Mouse (Mus musculus): ENCODE data around the gene Mettl17. TPM values are rescaled to one million over a fixed set of nuclear protein-coding genes. Genes with fewer than 3 reads are reported as not detected.
A peak's percentile ranks its signal among the peaks of the same experiment; 100 is the strongest.
"Not testable (repeated sequence)": the region's sequence is repeated elsewhere in the genome, so short reads cannot be mapped to it uniquely, and the experiment has no call there.

Gene Mettl17
- total and polyA plus RNA-seq, 2 experiments from 2014 or later = 41.9 to 61.8 TPM

GRCm38 (mm10) chr14:51923492-51923891, 38.9 kb downstream of the Mettl17 start:
- H3K36me3 ChIP-seq (ENCODE audit: insufficient read depth, low read length) = no peaks in the 10 kb centered on the region
- no peaks in the 10 kb centered on the region for H3K9me3 ChIP-seq (ENCODE audit: low read length)
- ATAC-seq = no peak
- H3K9ac ChIP-seq (replicated peaks; ENCODE audit: low read length) = no peak overlapping the region
- H3K4me1 ChIP-seq (ENCODE audit: insufficient read depth, low read length) = peaks cover 8% of the 10 kb centered on the region; the same call in 1 of the 2 replicates
- no peak overlapping the region for H3K4me2 ChIP-seq (ENCODE audit: low read depth, low read length)
- no peak for TF ChIP-seq CTCF (IDR thresholded peaks at IDR 0.05; ENCODE audit: low read depth)
- H3K27me3 ChIP-seq (ENCODE audit: insufficient read depth, low read length) = no peaks in the 10 kb centered on the region
- WGBS = 78% methylated on average over 4 of the region's 4 CpGs
- no peak overlapping the region for H3K4me3 ChIP-seq (ENCODE audit: low read length)
- H3K27ac ChIP-seq = 0 out of 2 replicates have a peak overlapping the region, but pooled peaks have one; percentile 62
- no peak for DNase-seq (ENCODE audit: low spot score)

GRCm38 (mm10) chr14:51926930-51927329, 42.3 kb downstream of the Mettl17 start:
- H3K27ac ChIP-seq; H3K9ac ChIP-seq (replicated peaks; ENCODE audit: low read length); ATAC-seq; H3K4me1 ChIP-seq (ENCODE audit: insufficient read depth, low read length); DNase-seq (ENCODE audit: low spot score); H3K36me3 ChIP-seq (ENCODE audit: insufficient read depth, low read length); H3K4me3 ChIP-seq (ENCODE audit: low read length); H3K9me3 ChIP-seq (ENCODE audit: low read length); H3K27me3 ChIP-seq (ENCODE audit: insufficient read depth, low read length); H3K4me2 ChIP-seq (ENCODE audit: low read depth, low read length): not testable (repeated sequence)
- WGBS = 93% methylated on average over 11 of the region's 11 CpGs

- Histone ChIP-seq H3K4me1 (ENCODE audit: insufficient read depth, low read length) (no peaks in the 10 kb centered on the region), H3K4me3 (ENCODE audit: low read length) (no peak overlapping the region), H3K36me3 (ENCODE audit: insufficient read depth, low read length) (no peaks in the 10 kb centered on the region), H3K4me2 (ENCODE audit: low read depth, low read length) (peak overlapping the region; percentile 22; the same call in 1 of the 2 replicates), H3K27me3 (ENCODE audit: insufficient read depth, low read length) (no peaks in the 10 kb centered on the region), H3K27ac (peak overlapping the region; percentile 65), H3K9ac (replicated peaks; ENCODE audit: low read length) (no peak overlapping the region), H3K9me3 (ENCODE audit: low read length) (no peaks in the 10 kb centered on the region)
- 46% methylated on average over 8 of the region's 8 CpGs for WGBS
- ATAC-seq = peak; percentile 76
- TF ChIP-seq CTCF (IDR thresholded peaks at IDR 0.05; ENCODE audit: low read depth) = no peak
- DNase-seq (ENCODE audit: low spot score) = peak; percentile 70
These were observed 44.8 kb downstream of the Mettl17 start for GRCm38 (mm10) chr14:51929309-51929943.

- Histone ChIP-seq H3K27ac (peak overlapping the region; percentile 65), H3K4me1 (ENCODE audit: insufficient read depth, low read length) (no peaks in the 10 kb centered on the region), H3K36me3 (ENCODE audit: insufficient read depth, low read length) (no peaks in the 10 kb centered on the region), H3K9me3 (ENCODE audit: low read length) (no peaks in the 10 kb centered on the region), H3K4me3 (ENCODE audit: low read length) (no peak overlapping the region), H3K9ac (replicated peaks; ENCODE audit: low read length) (no peak overlapping the region), H3K27me3 (ENCODE audit: insufficient read depth, low read length) (no peaks in the 10 kb centered on the region), H3K4me2 (ENCODE audit: low read depth, low read length) (peak overlapping the region; percentile 22; the same call in 1 of the 2 replicates)
- ATAC-seq (no peak), DNase-seq (ENCODE audit: low spot score) (no peak)
- 52% methylated on average over 9 of the region's 9 CpGs for WGBS
- peak; percentile 35 for TF ChIP-seq CTCF (IDR thresholded peaks at IDR 0.05; ENCODE audit: low read depth)
These were observed 45.3 kb downstream of the Mettl17 start for GRCm38 (mm10) chr14:51929968-51930367.

GRCm38 (mm10) chr14:51930824-51931223, 46.2 kb downstream of the Mettl17 start:
- WGBS = 26% methylated on average over 5 of the region's 5 CpGs
- DNase-seq (ENCODE audit: low spot score) (peak; percentile 89), ATAC-seq (peak; percentile 86)
- Histone ChIP-seq H3K4me1 (ENCODE audit: insufficient read depth, low read length) (no peaks in the 10 kb centered on the region), H3K9ac (replicated peaks; ENCODE audit: low read length) (no peak overlapping the region), H3K27me3 (ENCODE audit: insufficient read depth, low read length) (no peaks in the 10 kb centered on the region), H3K4me2 (ENCODE audit: low read depth, low read length) (no peak overlapping the region), H3K36me3 (ENCODE audit: insufficient read depth, low read length) (no peaks in the 10 kb centered on the region), H3K27ac (peak overlapping the region; percentile 65), H3K9me3 (ENCODE audit: low read length) (no peaks in the 10 kb centered on the region), H3K4me3 (ENCODE audit: low read length) (no peak overlapping the region)
- TF ChIP-seq CTCF (IDR thresholded peaks at IDR 0.05; ENCODE audit: low read depth) = peak; percentile 82

GRCm38 (mm10) chr14:51932092-51933020, 47.7 kb downstream of the Mettl17 start:
- WGBS = 82% methylated on average over 10 of the region's 10 CpGs
- H3K36me3 ChIP-seq (ENCODE audit: insufficient read depth, low read length) = no peaks in the 10 kb centered on the region
- ATAC-seq = no peak
- no peak overlapping the region for H3K4me2 ChIP-seq (ENCODE audit: low read depth, low read length)
- H3K4me3 ChIP-seq (ENCODE audit: low read length) = no peak overlapping the region
- no peaks in the 10 kb centered on the region for H3K27me3 ChIP-seq (ENCODE audit: insufficient read depth, low read length)
- no peak overlapping the region for H3K27ac ChIP-seq
- no peak for DNase-seq (ENCODE audit: low spot score)
- H3K4me1 ChIP-seq (ENCODE audit: insufficient read depth, low read length) = no peaks in the 10 kb centered on the region
- no peak for TF ChIP-seq CTCF (IDR thresholded peaks at IDR 0.05; ENCODE audit: low read depth)
- no peak overlapping the region for H3K9ac ChIP-seq (replicated peaks; ENCODE audit: low read length)
- no peaks in the 10 kb centered on the region for H3K9me3 ChIP-seq (ENCODE audit: low read length)

All from hindbrain, postnatal 0 days (tissue).